Mouse (Mus musculus): ENCODE measurements around the gene Cd27. TPM values are rescaled to one million over a fixed set of nuclear protein-coding genes. Genes with fewer than 3 reads are reported as not detected.
"Not testable (repeated sequence)": the region's sequence is repeated elsewhere in the genome, so short reads cannot be mapped to it uniquely, and the experiment has no call there.

Gene Cd27
- polyA plus RNA-seq, 1 experiment from 2014 or later = 1.1 TPM

- no peak for ATAC-seq
Observed at GRCm38 (mm10) chr6:125268799-125269198, 32.0 kb upstream of the Cd27 start.

GRCm38 (mm10) chr6:125267469-125267868 is 30.7 kb upstream of the Cd27 start:
- no peak overlapping the region for H3K9ac ChIP-seq (ENCODE audit: low read depth, low read length)
- no peaks in the 10 kb centered on the region for H3K27me3 ChIP-seq (replicated peaks; ENCODE audit: control insufficient read depth, insufficient read depth, low read length)
- no peaks in the 10 kb centered on the region for H3K9me3 ChIP-seq (ENCODE audit: control insufficient read depth, low read length)
- ATAC-seq = no peak
- H3K4me1 ChIP-seq (ENCODE audit: control insufficient read depth, insufficient read depth, low read depth, low read length) = peaks cover 3% of the 10 kb centered on the region
- no peak overlapping the region for H3K4me2 ChIP-seq (ENCODE audit: low read length)
- H3K4me3 ChIP-seq (ENCODE audit: low read length) = no peak overlapping the region
- no peaks in the 10 kb centered on the region for H3K36me3 ChIP-seq (ENCODE audit: control insufficient read depth, insufficient read depth, low read length)
- H3K27ac ChIP-seq (ENCODE audit: low read depth, low read length) = no peak overlapping the region
- 81% methylated on average over 3 of the region's 3 CpGs for WGBS

More at GRCm38 (mm10) chr6:125268799-125269198, 32.0 kb upstream of the Cd27 start:
- Histone ChIP-seq H3K9ac (ENCODE audit: low read depth, low read length) (no peak overlapping the region), H3K9me3 (ENCODE audit: control insufficient read depth, low read length) (no peaks in the 10 kb centered on the region), H3K27me3 (replicated peaks; ENCODE audit: control insufficient read depth, insufficient read depth, low read length) (no peaks in the 10 kb centered on the region), H3K4me3 (ENCODE audit: low read length) (no peak overlapping the region), H3K4me1 (ENCODE audit: control insufficient read depth, insufficient read depth, low read depth, low read length) (peaks cover 3% of the 10 kb centered on the region), H3K36me3 (ENCODE audit: control insufficient read depth, insufficient read depth, low read length) (no peaks in the 10 kb centered on the region), H3K4me2 (ENCODE audit: low read length) (no peak overlapping the region), H3K27ac (ENCODE audit: low read depth, low read length) (no peak overlapping the region)
- 57% methylated on average over 6 of the region's 6 CpGs for WGBS

- 63% methylated on average over 6 of the region's 6 CpGs for WGBS
- H3K4me2 ChIP-seq (ENCODE audit: low read length) = not testable (repeated sequence)
Observed at GRCm38 (mm10) chr6:125266600-125266999, 29.8 kb upstream of the Cd27 start.

GRCm38 (mm10) chr6:125266091-125266490 is 29.3 kb upstream of the Cd27 start:
- Histone ChIP-seq H3K4me2 (ENCODE audit: low read length) (no peak overlapping the region), H3K27me3 (replicated peaks; ENCODE audit: control insufficient read depth, insufficient read depth, low read length) (no peaks in the 10 kb centered on the region), H3K4me3 (ENCODE audit: low read length) (no peak overlapping the region), H3K4me1 (ENCODE audit: control insufficient read depth, insufficient read depth, low read depth, low read length) (no peaks in the 10 kb centered on the region), H3K9ac (ENCODE audit: low read depth, low read length) (no peak overlapping the region), H3K27ac (ENCODE audit: low read depth, low read length) (no peak overlapping the region), H3K9me3 (ENCODE audit: control insufficient read depth, low read length) (no peaks in the 10 kb centered on the region), H3K36me3 (ENCODE audit: control insufficient read depth, insufficient read depth, low read length) (no peaks in the 10 kb centered on the region)
- WGBS = 77% methylated on average over 13 of the region's 13 CpGs
- ATAC-seq = no peak

More at GRCm38 (mm10) chr6:125266600-125266999, 29.8 kb upstream of the Cd27 start:
- H3K9me3 ChIP-seq (ENCODE audit: control insufficient read depth, low read length); H3K4me3 ChIP-seq (ENCODE audit: low read length); H3K4me1 ChIP-seq (ENCODE audit: control insufficient read depth, insufficient read depth, low read depth, low read length); H3K9ac ChIP-seq (ENCODE audit: low read depth, low read length); ATAC-seq; H3K36me3 ChIP-seq (ENCODE audit: control insufficient read depth, insufficient read depth, low read length); H3K27me3 ChIP-seq (replicated peaks; ENCODE audit: control insufficient read depth, insufficient read depth, low read length); H3K27ac ChIP-seq (ENCODE audit: low read depth, low read length): not testable (repeated sequence)

- 51% methylated on average over 10 of the region's 10 CpGs for WGBS
- no peak for ATAC-seq
- no peak overlapping the region for H3K4me2 ChIP-seq (ENCODE audit: low read length)
Observed at GRCm38 (mm10) chr6:125265239-125265638, 28.4 kb upstream of the Cd27 start.

GRCm38 (mm10) chr6:125264219-125264618 is 27.4 kb upstream of the Cd27 start:
- ATAC-seq = no peak
- Histone ChIP-seq H3K4me3 (ENCODE audit: low read length) (no peak overlapping the region), H3K4me2 (ENCODE audit: low read length) (no peak overlapping the region), H3K4me1 (ENCODE audit: control insufficient read depth, insufficient read depth, low read depth, low read length) (no peaks in the 10 kb centered on the region), H3K9ac (ENCODE audit: low read depth, low read length) (no peak overlapping the region), H3K36me3 (ENCODE audit: control insufficient read depth, insufficient read depth, low read length) (no peaks in the 10 kb centered on the region), H3K27me3 (replicated peaks; ENCODE audit: control insufficient read depth, insufficient read depth, low read length) (no peaks in the 10 kb centered on the region), H3K27ac (ENCODE audit: low read depth, low read length) (no peak overlapping the region), H3K9me3 (ENCODE audit: control insufficient read depth, low read length) (no peaks in the 10 kb centered on the region)
- WGBS = 88% methylated on average over 9 of the region's 9 CpGs

More at GRCm38 (mm10) chr6:125265239-125265638, 28.4 kb upstream of the Cd27 start:
- no peaks in the 10 kb centered on the region for H3K27me3 ChIP-seq (replicated peaks; ENCODE audit: control insufficient read depth, insufficient read depth, low read length)
- no peaks in the 10 kb centered on the region for H3K4me1 ChIP-seq (ENCODE audit: control insufficient read depth, insufficient read depth, low read depth, low read length)
- H3K27ac ChIP-seq (ENCODE audit: low read depth, low read length) = no peak overlapping the region
- no peaks in the 10 kb centered on the region for H3K36me3 ChIP-seq (ENCODE audit: control insufficient read depth, insufficient read depth, low read length)
- H3K4me3 ChIP-seq (ENCODE audit: low read length) = no peak overlapping the region
- no peak overlapping the region for H3K9ac ChIP-seq (ENCODE audit: low read depth, low read length)
- H3K9me3 ChIP-seq (ENCODE audit: control insufficient read depth, low read length) = no peaks in the 10 kb centered on the region

GRCm38 (mm10) chr6:125260006-125260555 is 23.3 kb upstream of the Cd27 start:
- WGBS = 77% methylated on average over 10 of the region's 10 CpGs
- Histone ChIP-seq H3K27me3 (replicated peaks; ENCODE audit: control insufficient read depth, insufficient read depth, low read length) (no peaks in the 10 kb centered on the region), H3K36me3 (ENCODE audit: control insufficient read depth, insufficient read depth, low read length) (no peaks in the 10 kb centered on the region), H3K4me3 (ENCODE audit: low read length) (no peak overlapping the region), H3K9ac (ENCODE audit: low read depth, low read length) (no peak overlapping the region), H3K4me2 (ENCODE audit: low read length) (no peak overlapping the region), H3K4me1 (ENCODE audit: control insufficient read depth, insufficient read depth, low read depth, low read length) (no peaks in the 10 kb centered on the region), H3K9me3 (ENCODE audit: control insufficient read depth, low read length) (no peaks in the 10 kb centered on the region), H3K27ac (ENCODE audit: low read depth, low read length) (no peak overlapping the region)
- ATAC-seq = no peak

GRCm38 (mm10) chr6:125256222-125256966 is 19.6 kb upstream of the Cd27 start:
- Histone ChIP-seq H3K27me3 (replicated peaks; ENCODE audit: control insufficient read depth, insufficient read depth, low read length) (no peaks in the 10 kb centered on the region), H3K36me3 (ENCODE audit: control insufficient read depth, insufficient read depth, low read length) (no peaks in the 10 kb centered on the region), H3K4me1 (ENCODE audit: control insufficient read depth, insufficient read depth, low read depth, low read length) (no peaks in the 10 kb centered on the region), H3K27ac (ENCODE audit: low read depth, low read length) (no peak overlapping the region), H3K4me3 (ENCODE audit: low read length) (no peak overlapping the region), H3K9me3 (ENCODE audit: control insufficient read depth, low read length) (no peaks in the 10 kb centered on the region), H3K9ac (ENCODE audit: low read depth, low read length) (no peak overlapping the region), H3K4me2 (ENCODE audit: low read length) (no peak overlapping the region)
- 87% methylated on average over 8 of the region's 8 CpGs for WGBS
- no peak for ATAC-seq

GRCm38 (mm10) chr6:125255516-125256044 is 18.8 kb upstream of the Cd27 start:
- no peaks in the 10 kb centered on the region for H3K9me3 ChIP-seq (ENCODE audit: control insufficient read depth, low read length)
- H3K4me1 ChIP-seq (ENCODE audit: control insufficient read depth, insufficient read depth, low read depth, low read length) = no peaks in the 10 kb centered on the region
- no peak overlapping the region for H3K27ac ChIP-seq (ENCODE audit: low read depth, low read length)
- 91% methylated on average over 7 of the region's 7 CpGs for WGBS
- H3K4me2 ChIP-seq (ENCODE audit: low read length) = no peak overlapping the region
- H3K27me3 ChIP-seq (replicated peaks; ENCODE audit: control insufficient read depth, insufficient read depth, low read length) = no peaks in the 10 kb centered on the region
- no peak overlapping the region for H3K9ac ChIP-seq (ENCODE audit: low read depth, low read length)
- ATAC-seq = no peak
- no peak overlapping the region for H3K4me3 ChIP-seq (ENCODE audit: low read length)
- H3K36me3 ChIP-seq (ENCODE audit: control insufficient read depth, insufficient read depth, low read length) = no peaks in the 10 kb centered on the region

Data from hindbrain, embryonic 16.5 days (tissue).